Mouse (Mus musculus): ENCODE results near the gene Rfx4. TPM values are rescaled to one million over a fixed set of nuclear protein-coding genes. Genes with fewer than 3 reads are reported as not detected.

The Rfx4 gene
- polyA plus RNA-seq (2014; fragmentation: Illumina TruSeq; extraction: RNeasy Lipid Tissue Mini Kit (QIAGEN cat#74804); ENCODE audit: low replicate concordance) = not detected

GRCm38 (mm10) chr10:84755786-84756203, at the start of gene Rfx4:
Rfx4 (plus strand) TSS chr10:84756062.

GRCm38 (mm10) chr10:84916810-84917730, 161.2 kb downstream of the Rfx4 start, which contains the start of gene Ric8b:
Ric8b (plus strand) TSS chr10:84917616.

Other genes with a start within 250 kb of the Rfx4 start
- 3.7 TPM for gene Ckap4, start 222.0 kb upstream of the Rfx4 start, polyA plus RNA-seq (2014; fragmentation: Illumina TruSeq; extraction: RNeasy Lipid Tissue Mini Kit (QIAGEN cat#74804); ENCODE audit: low replicate concordance)
- gene Tcp11l2, start 179.4 kb upstream of the Rfx4 start, polyA plus RNA-seq (2014; fragmentation: Illumina TruSeq; extraction: RNeasy Lipid Tissue Mini Kit (QIAGEN cat#74804); ENCODE audit: low replicate concordance) = 9.2 TPM
- gene Polr3b, start 133.8 kb upstream of the Rfx4 start, polyA plus RNA-seq (2014; fragmentation: Illumina TruSeq; extraction: RNeasy Lipid Tissue Mini Kit (QIAGEN cat#74804); ENCODE audit: low replicate concordance) = 7.1 TPM
- 26.9 TPM for gene Ric8b, start 161.6 kb downstream of the Rfx4 start, polyA plus RNA-seq (2014; fragmentation: Illumina TruSeq; extraction: RNeasy Lipid Tissue Mini Kit (QIAGEN cat#74804); ENCODE audit: low replicate concordance)

Data from small intestine, adult 10 weeks (tissue).